Mouse (Mus musculus) intestine, postnatal 0 days (tissue): ENCODE measurements around the gene Gm11437. TPM values are rescaled to one million over a fixed set of nuclear protein-coding genes. Genes with fewer than 3 reads are reported as not detected.

ENCODE experiments used
- ATAC-seq: fragments of 200-750 bp; cut with Nextera tagmentation; 2 replicates; pipeline ENCODE4 v1.8.0; 2017; ENCODE audit warnings: mild to moderate bottlenecking, moderate TSS enrichment, moderate library complexity
- H3K27ac ChIP-seq: fragments of 300-500 bp; sonication (generic); 2 replicates; pipeline ENCODE4 v1.5.1; 2014; ENCODE audit warnings: mild to moderate bottlenecking, low read depth, low read length, moderate library complexity
- H3K27me3 ChIP-seq: fragments of 300-500 bp; sonication (generic); replicated peaks from 2 replicates; pipeline ENCODE4 v1.6.1; 2014; ENCODE audit warnings: low read length, mixed read lengths; ENCODE audit not compliant: control insufficient read depth, insufficient read depth
- H3K36me3 ChIP-seq: fragments of 300-500 bp; sonication (generic); 2 replicates; pipeline ENCODE4 v1.6.1; 2014; ENCODE audit warnings: mild to moderate bottlenecking, moderate library complexity; ENCODE audit not compliant: control insufficient read depth, insufficient read depth
- H3K4me1 ChIP-seq: fragments of 300-500 bp; sonication (generic); replicated peaks from 2 replicates; pipeline ENCODE4 v1.6.1; 2014; ENCODE audit warnings: antibody characterized with exemption, low read length, mixed read lengths; ENCODE audit not compliant: control insufficient read depth, insufficient read depth
- H3K4me2 ChIP-seq: fragments of 300-500 bp; sonication (generic); replicated peaks from 2 replicates; pipeline ENCODE4 v1.6.1; 2014; ENCODE audit warnings: low read depth, mild to moderate bottlenecking, moderate library complexity
- H3K4me3 ChIP-seq: fragments of 300-500 bp; sonication (generic); 2 replicates; pipeline ENCODE4 v1.5.1; 2014; ENCODE audit warnings: low read depth, low read length
- H3K9ac ChIP-seq: fragments of 300-500 bp; sonication (generic); 2 replicates; pipeline ENCODE4 v1.6.1; 2014; ENCODE audit warnings: mild to moderate bottlenecking, low read depth, low read length
- H3K9me3 ChIP-seq: fragments of 300-500 bp; sonication (generic); 2 replicates; pipeline ENCODE4 v1.6.1; 2016; ENCODE audit warnings: mixed run types; ENCODE audit not compliant: control insufficient read depth
- CTCF ChIP-seq: sonication (generic); IDR thresholded peaks from 2 replicates; pipeline ENCODE4 v1.5.1; 2016; ENCODE audit warnings: low read depth, mild to moderate bottlenecking, control low read depth, antibody characterized with exemption, moderate library complexity
- WGBS: fragments of 180-500 bp; shearing (Covaris S2); extraction: QIAGEN DNeasy Blood & Tissue Kit; methylation state at CpG from one replicate; pipeline ENCODE4 v1.1.7; 2014; 5-methylcytosine and 5-hydroxymethylcytosine counted together
- polyA plus RNA-seq: library from polyadenylated mRNA; unstranded; fragments of >200 nt; fragmentation: Nextera tagmentation; extraction: Ambion mirVana; gene quantifications from 2 replicates; pipeline ENCODE4 v1.2.1, GENCODE M21; 2015

Gene Gm11437
- polyA plus RNA-seq, 1 experiment from 2014 or later = not detected

DNA sequence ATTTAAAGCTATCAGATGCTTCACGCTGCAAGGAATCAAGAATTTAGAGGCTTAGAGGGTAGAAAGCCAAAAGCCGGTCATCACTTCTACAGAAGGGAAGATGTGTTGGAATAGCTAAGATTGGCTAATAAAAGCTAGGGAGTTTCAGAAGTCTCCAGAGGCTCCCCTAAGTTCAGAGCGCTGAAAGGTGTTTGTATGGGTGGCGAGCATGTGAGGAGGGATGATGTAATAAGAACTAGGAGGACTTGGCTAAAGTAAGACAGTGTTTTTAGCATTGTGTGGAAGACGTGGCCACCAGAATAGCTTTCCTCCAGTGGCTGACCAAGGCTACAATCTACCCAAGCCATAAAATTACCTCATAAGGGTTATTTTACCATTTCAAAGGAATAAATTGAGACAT is 53.7 kb downstream of the Gm11437 start:
- no peaks in the 10 kb centered on the region for H3K9me3 ChIP-seq
- no peak overlapping the region for H3K9ac ChIP-seq
- H3K36me3 ChIP-seq = peaks cover 44% of the 10 kb centered on the region
- 94% methylated on average over 5 of the region's 5 CpGs for WGBS
- no peak overlapping the region for H3K27ac ChIP-seq
- H3K4me1 ChIP-seq = no peaks in the 10 kb centered on the region
- TF ChIP-seq CTCF = no peak
- H3K4me2 ChIP-seq = no peak overlapping the region
- H3K27me3 ChIP-seq = no peaks in the 10 kb centered on the region
- no peak overlapping the region for H3K4me3 ChIP-seq
- ATAC-seq = no peak

- WGBS = 60% methylated on average over 2 of the region's 2 CpGs
- ATAC-seq = no peak
- no peak for TF ChIP-seq CTCF
- H3K27ac ChIP-seq = no peak overlapping the region
- peaks cover 64% of the 10 kb centered on the region for H3K36me3 ChIP-seq
- no peaks in the 10 kb centered on the region for H3K27me3 ChIP-seq
- no peak overlapping the region for H3K4me2 ChIP-seq
- H3K9ac ChIP-seq = no peak overlapping the region
- no peak overlapping the region for H3K4me3 ChIP-seq
- H3K4me1 ChIP-seq = no peaks in the 10 kb centered on the region
- no peaks in the 10 kb centered on the region for H3K9me3 ChIP-seq
Observed at GRCm38 (mm10) chr11:84107137-84107536, 60.1 kb downstream of the Gm11437 start.

- no peak for ATAC-seq
- Histone ChIP-seq H3K27ac (no peak overlapping the region), H3K4me3 (no peak overlapping the region), H3K9me3 (no peaks in the 10 kb centered on the region), H3K4me1 (no peaks in the 10 kb centered on the region), H3K36me3 (peaks cover 64% of the 10 kb centered on the region), H3K4me2 (no peak overlapping the region), H3K9ac (no peak overlapping the region), H3K27me3 (no peaks in the 10 kb centered on the region)
- TF ChIP-seq CTCF = no peak
- WGBS = 93% methylated on average over 6 of the region's 6 CpGs
Observed at GRCm38 (mm10) chr11:84104036-84104435, 63.2 kb downstream of the Gm11437 start.

GRCm38 (mm10) chr11:84101182-84101581 is 66.1 kb downstream of the Gm11437 start:
- Histone ChIP-seq H3K27me3 (no peaks in the 10 kb centered on the region), H3K9me3 (no peaks in the 10 kb centered on the region), H3K4me2 (no peak overlapping the region), H3K36me3 (peaks cover 48% of the 10 kb centered on the region), H3K4me1 (no peaks in the 10 kb centered on the region), H3K27ac (no peak overlapping the region), H3K9ac (no peak overlapping the region), H3K4me3 (no peak overlapping the region)
- ATAC-seq = peak; percentile 36; the same call in 1 of the 2 replicates
- TF ChIP-seq CTCF = no peak

Other genes with a start within 250 kb of the Gm11437 start
- 14.1 and 16.9 TPM in 2 replicates for gene Ddx52, start 225.4 kb downstream of the Gm11437 start, polyA plus RNA-seq
- 6.0 and 7.4 TPM in 2 replicates for gene Synrg, start 203.0 kb downstream of the Gm11437 start, polyA plus RNA-seq
- gene Dusp14, start 98.2 kb downstream of the Gm11437 start, polyA plus RNA-seq = 27.6 and 28.0 TPM in 2 replicates
- 8.3 and 9.8 TPM in 2 replicates for gene Tada2a, start 37.9 kb downstream of the Gm11437 start, polyA plus RNA-seq
- 2.5 and 3.1 TPM in 2 replicates for gene Acaca, start 37.8 kb downstream of the Gm11437 start, polyA plus RNA-seq